Mouse (Mus musculus) liver, embryonic 14.5 days (tissue): ENCODE data around the gene Tmem45b.

Source experiments
- CTCF ChIP-seq: IDR thresholded peaks from 2 replicates; pipeline ENCODE4 v1.5.1; 2016; ENCODE audit warnings: antibody characterized with exemption, low read depth, control low read depth
- EP300 ChIP-seq: IDR thresholded peaks from 2 replicates; pipeline ENCODE4 v1.6.1; 2016; ENCODE audit warnings: antibody characterized with exemption, low read depth

GRCm38 (mm10) chr9:31437861-31438260 lies 26.4 kb downstream of the Tmem45b start:
- TF ChIP-seq CTCF = no peak
- no peak for TF ChIP-seq EP300
